Mouse (Mus musculus): ENCODE data around the gene Zbtb2. TPM values are rescaled to one million over a fixed set of nuclear protein-coding genes. Genes with fewer than 3 reads are reported as not detected.

The Zbtb2 gene
- total and polyA plus RNA-seq, 3 experiments = 6.1 to 11.4 (median 11.1) TPM

- dilution Hi-C loops (cut with MboI; ENCODE audit: extremely low pct_ligation_motif_present, extremely low pct_unique_long_range_greater_than_20kb, low sequenced_read_pairs) = no loop called here
- no peaks in the 10 kb centered on the region for H3K79me2 ChIP-seq (replicated peaks; ENCODE audit: control insufficient read depth, extremely low read depth, insufficient read depth, poor library complexity, severe bottlenecking)
- peaks cover 55 to 93% of the 10 kb centered on the region in 2 experiments for H3K36me3 ChIP-seq (replicated peaks in 1 of 2; ENCODE audit: control insufficient read depth in 1 of 2, insufficient read depth in 1 of 2, low read length in 1 of 2)
- no peaks in the 10 kb centered on the region for H3K27me3 ChIP-seq (replicated peaks)
- peaks cover 0 to 14% of the 10 kb centered on the region in 2 experiments; a peak in 2 of 4 replicates for H3K4me1 ChIP-seq (ENCODE audit: control insufficient read depth in 1 of 2, insufficient read depth in 2 of 2)
- DNase-seq (ENCODE audit: extremely low read depth) = no peak
- in situ Hi-C loops (cut with MboI; ENCODE audit: low pct_ligation_motif_present, low pct_unique_long_range_greater_than_20kb, low sequenced_read_pairs) = loop anchor here (25.0 kb wide), 1 partner anchor 757 kb away; no protein-coding TSS in a partner anchor
- TF ChIP-seq BHLHE40 (IDR thresholded peaks at IDR 0.05; ENCODE audit: low read depth, low read length) (no peak), UBTF (IDR thresholded peaks at IDR 0.05; ENCODE audit: low read depth, low read length) (no peak), JUN (IDR thresholded peaks at IDR 0.05; ENCODE audit: insufficient read depth, low read depth, low read length) (no peak), E2F4 (IDR thresholded peaks at IDR 0.05; ENCODE audit: insufficient replicate concordance, low read depth, low read length) (no peak), RAD21 (IDR thresholded peaks at IDR 0.05; ENCODE audit: low read depth, low read length) (no peak), MYC (IDR thresholded peaks at IDR 0.05; ENCODE audit: low read depth, low read length) (no peak), NELFE (IDR thresholded peaks at IDR 0.05; ENCODE audit: low read depth, low read length) (no peak), ELF1 (IDR thresholded peaks at IDR 0.05; ENCODE audit: low read depth, low read length) (no peak), NRF1 (IDR thresholded peaks at IDR 0.05; ENCODE audit: low read depth, low read length) (no peak), MAZ (IDR thresholded peaks at IDR 0.05; ENCODE audit: low read depth, low read length) (no peak), SIN3A (IDR thresholded peaks at IDR 0.05; ENCODE audit: low read length) (no peak), IRF4 (IDR thresholded peaks at IDR 0.05; ENCODE audit: low read depth, low read length) (no peak), KAT2A (IDR thresholded peaks at IDR 0.05; ENCODE audit: insufficient replicate concordance, low read length) (no peak), ZNF384 (IDR thresholded peaks at IDR 0.05; ENCODE audit: low read depth, low read length) (no peak), EP300 (IDR thresholded peaks at IDR 0.05; ENCODE audit: low read length) (no peak), TBP (conservative IDR thresholded peaks at IDR 0.05; ENCODE audit: low read depth, low read length) (no peak), USF1 (IDR thresholded peaks at IDR 0.05; ENCODE audit: low read depth, low read length) (no peak), ZC3H11A (IDR thresholded peaks at IDR 0.05; ENCODE audit: low read depth, low read length) (no peak)
- no peak overlapping the region for H3K9ac ChIP-seq (ENCODE audit: insufficient read depth, low read depth)
- no peak overlapping the region for H3K4me3 ChIP-seq (replicated peaks in 1 of 3; ENCODE audit: low read depth in 2 of 3, low read length in 2 of 3, poor library complexity in 1 of 3)
- H3K4me2 ChIP-seq (ENCODE audit: insufficient read depth, low read depth, poor library complexity, severe bottlenecking) = no peak overlapping the region
- no peaks in the 10 kb centered on the region for H3K9me3 ChIP-seq (replicated peaks; ENCODE audit: low read length)
- H3K27ac ChIP-seq (ENCODE audit: insufficient read depth, low read depth) = no peak overlapping the region
Measured at GRCm38 (mm10) chr10:4405511-4405910, 17.6 kb upstream of the Zbtb2 start.

- in situ Hi-C loops (cut with MboI; ENCODE audit: low pct_ligation_motif_present, low pct_unique_long_range_greater_than_20kb, low sequenced_read_pairs) (loop anchor here (25.0 kb wide), 1 partner anchor 757 kb away; no protein-coding TSS in a partner anchor), dilution Hi-C loops (cut with MboI; ENCODE audit: extremely low pct_ligation_motif_present, extremely low pct_unique_long_range_greater_than_20kb, low sequenced_read_pairs) (no loop called here)
- DNase-seq (ENCODE audit: extremely low read depth) = peak; percentile 68
Measured at GRCm38 (mm10) chr10:4404895-4405491, 17.1 kb upstream of the Zbtb2 start.

More at GRCm38 (mm10) chr10:4404895-4405491, 17.1 kb upstream of the Zbtb2 start:
- Histone ChIP-seq H3K4me1 (ENCODE audit: control insufficient read depth in 1 of 2, insufficient read depth in 2 of 2) (peaks cover 0 to 14% of the 10 kb centered on the region in 2 experiments; a peak in 2 of 4 replicates), H3K27me3 (replicated peaks) (no peaks in the 10 kb centered on the region), H3K9me3 (replicated peaks; ENCODE audit: low read length) (no peaks in the 10 kb centered on the region), H3K36me3 (replicated peaks in 1 of 2; ENCODE audit: control insufficient read depth in 1 of 2, insufficient read depth in 1 of 2, low read length in 1 of 2) (peaks cover 50 to 92% of the 10 kb centered on the region in 2 experiments), H3K27ac (ENCODE audit: insufficient read depth, low read depth) (no peak overlapping the region), H3K79me2 (replicated peaks; ENCODE audit: control insufficient read depth, extremely low read depth, insufficient read depth, poor library complexity, severe bottlenecking) (no peaks in the 10 kb centered on the region), H3K4me2 (ENCODE audit: insufficient read depth, low read depth, poor library complexity, severe bottlenecking) (no peak overlapping the region), H3K9ac (ENCODE audit: insufficient read depth, low read depth) (no peak overlapping the region), H3K4me3 (replicated peaks in 1 of 3; ENCODE audit: low read depth in 2 of 3, low read length in 2 of 3, poor library complexity in 1 of 3) (no peak overlapping the region)
- TF ChIP-seq CTCF (conservative IDR thresholded peaks at IDR 0.05 in 1 of 2, IDR thresholded peaks at IDR 0.05 in 1 of 2; ENCODE audit: low read depth in 2 of 2, low read length in 2 of 2) = peak; percentile 72 to 80
- peak; percentile 60 for TF ChIP-seq RAD21 (IDR thresholded peaks at IDR 0.05; ENCODE audit: low read depth, low read length)
- no peak for TF ChIP-seq UBTF (IDR thresholded peaks at IDR 0.05; ENCODE audit: low read depth, low read length)
- no peak for TF ChIP-seq ETS1 (conservative IDR thresholded peaks at IDR 0.05; ENCODE audit: low read depth, low read length)
- no peak for TF ChIP-seq ZC3H11A (IDR thresholded peaks at IDR 0.05; ENCODE audit: low read depth, low read length)
- no peak for TF ChIP-seq MEF2A (IDR thresholded peaks at IDR 0.05; ENCODE audit: borderline replicate concordance, low read depth, low read length)
- TF ChIP-seq MAZ (IDR thresholded peaks at IDR 0.05; ENCODE audit: low read depth, low read length) = no peak
- TF ChIP-seq ZNF384 (IDR thresholded peaks at IDR 0.05; ENCODE audit: low read depth, low read length) = peak; percentile 65
- TF ChIP-seq SMC3 (IDR thresholded peaks at IDR 0.05; ENCODE audit: low read depth, low read length) = peak; percentile 60
- TF ChIP-seq BHLHE40 (IDR thresholded peaks at IDR 0.05; ENCODE audit: low read depth, low read length) = no peak
- no peak for TF ChIP-seq EP300 (IDR thresholded peaks at IDR 0.05; ENCODE audit: low read length)
- TF ChIP-seq ZMIZ1 (IDR thresholded peaks at IDR 0.05; ENCODE audit: low read depth, low read length) = no peak
